In the genomic region with DNA sequence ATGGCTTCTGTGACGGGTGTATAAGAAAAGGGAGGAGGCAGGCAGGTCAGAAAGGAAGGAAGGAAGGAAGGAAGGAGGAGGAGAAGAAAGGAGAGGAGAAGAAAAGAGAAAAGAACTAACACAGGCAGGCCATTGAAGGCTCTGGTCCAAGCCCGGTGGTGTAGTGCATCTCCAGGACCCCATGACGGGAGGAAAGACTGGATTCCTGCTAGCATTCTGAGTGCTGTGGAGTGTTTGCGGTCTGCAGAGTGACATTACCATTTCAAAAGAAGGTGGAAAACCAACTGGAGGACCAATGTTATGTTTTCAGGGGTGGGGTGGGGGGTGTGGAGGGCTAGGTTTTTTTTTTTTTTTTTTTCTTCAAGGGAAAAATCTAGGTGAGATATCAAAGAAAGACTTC, we compare ENCODE assay signal across 24 mouse cellular contexts. TPM values are rescaled to one million over a fixed set of nuclear protein-coding genes. Genes with fewer than 3 reads are reported as not detected.
DNase-seq lines count a peak whose midpoint lies in the region; ATAC-seq and TF ChIP-seq lines count a peak whose summit lies in the region.
"Had no signal": no experiment of that assay in that cellular context is flagged by ENCODE, and none has a peak within 500 bp of the region (broad histone marks: within the 10 kb centered on the region; RNA-seq: fewer than 3 reads in every experiment).

No protein-coding gene starts in this region.

- H3K4me1 ChIP-seq in midbrain, embryonic 11.5 days (ENCODE audit: control insufficient read depth, insufficient read depth, low read length) = no peaks in the 10 kb centered on the region
- no peaks in the 10 kb centered on the region for H3K4me1 ChIP-seq in midbrain, embryonic 13.5 days (replicated peaks)
- H3K4me1 ChIP-seq in intestine, postnatal 0 days (replicated peaks; ENCODE audit: control insufficient read depth, insufficient read depth, low read length) = no peaks in the 10 kb centered on the region
- H3K4me1 ChIP-seq: embryonic facial prominence, embryonic 10.5 days; embryonic facial prominence, embryonic 12.5 days; forebrain, embryonic 13.5 days; forebrain, embryonic 15.5 days had no signal

- H3K27me3 ChIP-seq in midbrain, embryonic 11.5 days (ENCODE audit: control insufficient read depth, insufficient read depth, low read length) = no peaks in the 10 kb centered on the region
- no peaks in the 10 kb centered on the region for H3K27me3 ChIP-seq in midbrain, embryonic 13.5 days
- H3K27me3 ChIP-seq in intestine, postnatal 0 days (replicated peaks; ENCODE audit: control insufficient read depth, insufficient read depth, low read length) = no peaks in the 10 kb centered on the region
- H3K27me3 ChIP-seq: CH12.LX; embryonic facial prominence, embryonic 12.5 days; forebrain, embryonic 13.5 days; forebrain, embryonic 15.5 days; Patski had no signal

- 79% methylated on average over 4 of the region's 4 CpGs for WGBS in midbrain, embryonic 11.5 days
- WGBS in midbrain, embryonic 13.5 days = 73% methylated on average over 4 of the region's 4 CpGs
- 93% methylated on average over 4 of the region's 4 CpGs for WGBS in intestine, postnatal 0 days

- no peak overlapping the region for H3K4me3 ChIP-seq in midbrain, embryonic 11.5 days (ENCODE audit: low read depth, low read length)
- no peak overlapping the region for H3K4me3 ChIP-seq in midbrain, embryonic 13.5 days (replicated peaks)
- H3K4me3 ChIP-seq in intestine, postnatal 0 days (ENCODE audit: low read depth, low read length) = no peak overlapping the region
- H3K4me3 ChIP-seq: embryonic facial prominence, embryonic 10.5 days; embryonic facial prominence, embryonic 12.5 days; forebrain, embryonic 13.5 days; forebrain, embryonic 15.5 days had no signal

- DNase-seq in midbrain, embryonic 11.5 days (ENCODE audit: low spot score, missing footprints) = peak; percentile 53
- peak; percentile 79 for DNase-seq in R1 (ENCODE audit: low read depth, low spot score)
- DNase-seq in right cerebral cortex, postnatal 4 days = no peak
- DNase-seq: adrenal gland, adult 8-10 months; adrenal gland, postnatal 14 days; adrenal gland, postnatal 36 days; B cell, adult 2 months; cerebellum, adult 11-12 months; cerebellum, adult 2 months; cerebellum, adult 9-10 months; cerebellum, postnatal 10 days; cerebellum, postnatal 25 days; forebrain, postnatal 0 days had no signal

- peaks cover 6% of the 10 kb centered on the region; the same call in 1 of the 2 replicates for H3K36me3 ChIP-seq in midbrain, embryonic 11.5 days (ENCODE audit: control insufficient read depth, insufficient read depth, low read length)
- H3K36me3 ChIP-seq in midbrain, embryonic 13.5 days = peaks cover 43% of the 10 kb centered on the region
- peaks cover 63% of the 10 kb centered on the region for H3K36me3 ChIP-seq in intestine, postnatal 0 days (ENCODE audit: control insufficient read depth, insufficient read depth)

- no peak overlapping the region for H3K4me2 ChIP-seq in midbrain, embryonic 11.5 days
- no peak overlapping the region for H3K4me2 ChIP-seq in midbrain, embryonic 13.5 days (replicated peaks)
- no peak overlapping the region for H3K4me2 ChIP-seq in intestine, postnatal 0 days (replicated peaks; ENCODE audit: low read depth)
- H3K4me2 ChIP-seq: embryonic facial prominence, embryonic 12.5 days; forebrain, embryonic 13.5 days; forebrain, embryonic 15.5 days had no signal

- no peak for TF ChIP-seq CTCF in intestine, postnatal 0 days (IDR thresholded peaks at IDR 0.05; ENCODE audit: low read depth)

- no peaks in the 10 kb centered on the region for H3K9me3 ChIP-seq in midbrain, embryonic 11.5 days (ENCODE audit: control insufficient read depth, low read length)
- H3K9me3 ChIP-seq in midbrain, embryonic 13.5 days = no peaks in the 10 kb centered on the region
- no peaks in the 10 kb centered on the region for H3K9me3 ChIP-seq in intestine, postnatal 0 days (ENCODE audit: control insufficient read depth)
- H3K9me3 ChIP-seq: embryonic facial prominence, embryonic 10.5 days; embryonic facial prominence, embryonic 12.5 days; forebrain, embryonic 13.5 days; forebrain, embryonic 15.5 days; G1E had no signal

- H3K9ac ChIP-seq in midbrain, embryonic 11.5 days (ENCODE audit: low read length) = no peak overlapping the region
- H3K9ac ChIP-seq in midbrain, embryonic 13.5 days (replicated peaks) = no peak overlapping the region
- H3K9ac ChIP-seq in intestine, postnatal 0 days (ENCODE audit: low read depth, low read length) = no peak overlapping the region
- H3K9ac ChIP-seq: embryonic facial prominence, embryonic 12.5 days; forebrain, embryonic 13.5 days; forebrain, embryonic 15.5 days; forebrain, postnatal 0 days had no signal

- no peak for ATAC-seq in midbrain, embryonic 11.5 days (ENCODE audit: low FRiP score)
- no peak for ATAC-seq in midbrain, embryonic 13.5 days
- ATAC-seq in intestine, postnatal 0 days = no peak
- ATAC-seq: activated CD4-positive, CD25-positive, alpha-beta regulatory T cell, adult 4 months; CD4-positive, CD25-positive, alpha-beta regulatory T cell, adult 4 months; forebrain, embryonic 13.5 days; forebrain, embryonic 15.5 days; forebrain, postnatal 0 days; Patski had no signal

- H3K27ac ChIP-seq in midbrain, embryonic 11.5 days (ENCODE audit: low read depth, low read length) = no peak overlapping the region
- H3K27ac ChIP-seq in midbrain, embryonic 13.5 days = no peak overlapping the region
- H3K27ac ChIP-seq in intestine, postnatal 0 days (ENCODE audit: low read depth, low read length) = no peak overlapping the region
- H3K27ac ChIP-seq: embryonic facial prominence, embryonic 10.5 days; embryonic facial prominence, embryonic 12.5 days; forebrain, embryonic 13.5 days; forebrain, embryonic 15.5 days had no signal

RNA-seq across cellular contexts. Expression of gene Zfc3h1, which starts 37.2 kb away (rescaled TPM):
- polyA plus RNA-seq in midbrain, embryonic 11.5 days (2014; fragmentation: Nextera tagmentation; extraction: Ambion mirVana) = 21.2 and 25.6 TPM in 2 replicates
- 21.4 and 24.6 TPM in 2 replicates for polyA plus RNA-seq in midbrain, embryonic 13.5 days (2015; fragmentation: Nextera tagmentation; extraction: Ambion mirVana)
- polyA plus RNA-seq in intestine, postnatal 0 days (2015; fragmentation: Nextera tagmentation; extraction: Ambion mirVana) = 11.5 and 12.0 TPM in 2 replicates

RNA-seq across cellular contexts. Expression of gene Thap2, which starts 37.7 kb away (rescaled TPM):
- polyA plus RNA-seq in midbrain, embryonic 11.5 days (2014; fragmentation: Nextera tagmentation; extraction: Ambion mirVana) = 23.6 and 24.0 TPM in 2 replicates
- polyA plus RNA-seq in midbrain, embryonic 13.5 days (2015; fragmentation: Nextera tagmentation; extraction: Ambion mirVana) = 30.2 and 36.1 TPM in 2 replicates
- polyA plus RNA-seq in intestine, postnatal 0 days (2015; fragmentation: Nextera tagmentation; extraction: Ambion mirVana) = 10.0 and 10.4 TPM in 2 replicates

RNA-seq across cellular contexts. Expression of gene Tmem19, which starts 59.7 kb away (rescaled TPM):
- polyA plus RNA-seq in midbrain, embryonic 11.5 days (2014; fragmentation: Nextera tagmentation; extraction: Ambion mirVana) = 39.7 and 42.2 TPM in 2 replicates
- polyA plus RNA-seq in midbrain, embryonic 13.5 days (2015; fragmentation: Nextera tagmentation; extraction: Ambion mirVana) = 41.9 and 43.4 TPM in 2 replicates
- polyA plus RNA-seq in intestine, postnatal 0 days (2015; fragmentation: Nextera tagmentation; extraction: Ambion mirVana) = 47.4 and 50.7 TPM in 2 replicates
